Mouse (Mus musculus) macrophage (primary cell): ENCODE data around the gene Lenep. TPM values are rescaled to one million over a fixed set of nuclear protein-coding genes. Genes with fewer than 3 reads are reported as not detected.

Source experiments
- H3K27ac ChIP-seq: fragments of 350-480 bp; formaldehyde crosslinking; 2 replicates; pipeline ENCODE4 v1.9.0; 2021
- H3K36me3 ChIP-seq: fragments of 350-480 bp; formaldehyde crosslinking; 2 replicates; pipeline ENCODE4 v1.9.0; 2021; ENCODE audit errors: inconsistent target
- H3K4me3 ChIP-seq: fragments of 350-480 bp; formaldehyde crosslinking; 2 replicates; pipeline ENCODE4 v1.9.0; 2021; ENCODE audit errors: inconsistent target
- H3K79me2 ChIP-seq: fragments of 350-480 bp; formaldehyde crosslinking; 2 replicates; pipeline ENCODE4 v1.9.0; 2021; ENCODE audit errors: inconsistent target
- WGBS: methylation state at CpG from one replicate; pipeline ENCODE4 v1.1.7; 2026; ENCODE audit warnings: inconsistent platforms; ENCODE audit not compliant: missing documents; 5-methylcytosine and 5-hydroxymethylcytosine counted together
- polyA plus RNA-seq: library from polyadenylated mRNA; stranded (reverse); fragments of 250-400 nt; gene quantifications from 3 replicates; pipeline ENCODE4 v1.2.4, GENCODE M21; 2018; ENCODE audit warnings: inconsistent platforms

Gene Lenep
- polyA plus RNA-seq, 1 experiment from 2014 or later = not detected

DNA sequence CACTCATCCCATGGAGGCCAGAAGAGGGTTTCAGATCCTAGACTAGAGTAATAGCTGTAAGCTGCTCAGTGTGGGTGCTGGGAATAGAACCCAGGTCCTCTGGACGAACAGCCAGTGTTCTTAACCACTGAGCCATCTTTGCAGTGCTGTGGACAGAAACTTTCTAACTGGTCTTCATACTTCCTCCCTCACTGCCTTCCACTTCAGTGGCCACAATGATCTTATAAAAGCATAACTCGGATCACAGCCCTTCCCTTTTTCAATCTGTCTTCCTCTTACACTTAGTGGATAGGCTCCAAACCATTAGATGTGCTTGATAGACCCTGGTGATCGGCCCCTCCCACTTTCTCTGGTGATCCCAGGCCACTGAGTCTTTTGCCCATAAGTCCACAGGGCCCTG lies 42.4 kb downstream of the Lenep start:
- Histone ChIP-seq H3K4me3 (no peak overlapping the region), H3K36me3 (no peaks in the 10 kb centered on the region), H3K27ac (no peak overlapping the region), H3K79me2 (no peaks in the 10 kb centered on the region)
- 6% methylated on average over 3 of the region's 3 CpGs for WGBS

DNA sequence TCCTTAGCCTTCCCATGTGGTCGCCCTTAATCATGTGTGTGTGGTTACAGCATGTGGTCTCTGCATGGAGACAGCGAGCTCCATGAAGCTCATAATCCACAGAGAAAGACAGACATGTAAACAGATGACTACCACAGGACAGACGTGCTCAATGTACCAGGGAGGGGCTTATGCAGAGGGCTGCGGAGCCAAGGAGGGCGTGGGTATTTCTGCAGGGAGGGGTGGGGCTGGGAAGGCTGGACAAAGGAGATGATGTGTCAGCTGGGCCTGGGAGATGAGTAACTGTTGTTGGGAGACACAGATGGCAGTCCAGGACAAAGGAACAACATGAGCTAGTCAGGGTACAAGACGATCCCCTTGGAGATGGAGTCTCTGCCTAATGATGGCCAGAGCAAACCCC lies 43.0 kb downstream of the Lenep start:
- no peak overlapping the region for H3K4me3 ChIP-seq
- 79% methylated on average over 6 of the region's 6 CpGs for WGBS
- H3K79me2 ChIP-seq = no peaks in the 10 kb centered on the region
- H3K36me3 ChIP-seq = no peaks in the 10 kb centered on the region
- H3K27ac ChIP-seq = no peak overlapping the region

- Histone ChIP-seq H3K36me3 (no peaks in the 10 kb centered on the region), H3K79me2 (no peaks in the 10 kb centered on the region), H3K27ac (no peak overlapping the region), H3K4me3 (no peak overlapping the region)
- WGBS = 84% methylated on average over 9 of the region's 9 CpGs
Measured at GRCm38 (mm10) chr3:89356029-89356428, 46.6 kb downstream of the Lenep start.

GRCm38 (mm10) chr3:89355512-89355902 lies 47.1 kb downstream of the Lenep start:
- Histone ChIP-seq H3K79me2 (no peaks in the 10 kb centered on the region), H3K36me3 (no peaks in the 10 kb centered on the region), H3K4me3 (no peak overlapping the region), H3K27ac (no peak overlapping the region)
- 85% methylated on average over 6 of the region's 6 CpGs for WGBS

DNA sequence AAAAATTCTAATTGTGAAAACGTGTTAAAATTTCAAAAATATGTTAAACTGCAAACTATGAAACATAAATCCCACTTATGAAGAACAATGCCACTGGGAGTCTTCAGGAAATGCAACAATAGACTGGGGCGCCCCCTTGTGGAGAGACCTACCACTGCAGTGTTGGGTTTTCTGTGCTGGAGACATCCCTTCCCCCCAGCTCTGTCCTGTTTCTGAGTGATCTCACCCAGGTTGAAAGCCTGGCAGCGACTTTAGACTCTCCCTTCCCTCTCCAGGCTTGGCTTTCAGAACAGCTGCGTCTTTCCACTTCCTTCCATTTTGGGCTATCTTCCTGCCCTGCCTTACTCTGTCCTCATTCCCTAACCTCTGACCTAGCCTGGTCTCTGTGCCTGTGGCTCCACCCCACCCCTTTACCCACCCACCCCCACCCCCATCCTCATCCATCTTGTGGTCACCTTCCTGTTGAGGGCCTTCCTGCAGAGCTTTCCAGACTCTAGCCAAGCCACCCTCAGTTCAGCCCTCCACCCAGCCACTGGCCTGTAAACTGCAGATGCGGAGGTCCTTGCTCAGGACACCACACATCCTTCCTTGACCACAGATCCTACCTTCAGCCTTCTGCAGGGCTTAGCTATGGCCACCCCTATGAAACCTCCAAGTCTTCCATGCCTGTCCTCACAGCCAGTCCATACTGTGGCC lies 47.6 kb downstream of the Lenep start:
- Histone ChIP-seq H3K36me3 (no peaks in the 10 kb centered on the region), H3K27ac (no peak overlapping the region), H3K79me2 (no peaks in the 10 kb centered on the region), H3K4me3 (no peak overlapping the region)
- WGBS = 18% methylated on average over 5 of the region's 5 CpGs

- Histone ChIP-seq H3K36me3 (no peaks in the 10 kb centered on the region), H3K79me2 (peaks cover 22% of the 10 kb centered on the region), H3K4me3 (no peak overlapping the region), H3K27ac (no peak overlapping the region)
- WGBS = 96% methylated on average over 5 of the region's 5 CpGs
Measured at GRCm38 (mm10) chr3:89351271-89351670, 51.3 kb downstream of the Lenep start.

Other genes starting within 250 kb of the Lenep start
- 0.11 to 0.20 TPM (median 0.15 TPM) in 3 replicates for gene Hcn3, start 242.6 kb downstream of the Lenep start, polyA plus RNA-seq
- 19.9 to 35.6 TPM (median 25.1 TPM) in 3 replicates for gene Clk2, start 238.0 kb downstream of the Lenep start, polyA plus RNA-seq
- 79.6 to 84.3 TPM (median 80.5 TPM) in 3 replicates for gene Scamp3, start 225.3 kb downstream of the Lenep start, polyA plus RNA-seq
- 1.1 to 4.4 TPM (median 1.9 TPM) in 3 replicates for gene Fam189b, start 219.7 kb downstream of the Lenep start, polyA plus RNA-seq
- 205 to 294 TPM (median 220 TPM) in 3 replicates for gene Gba, start 199.9 kb downstream of the Lenep start, polyA plus RNA-seq
- 0.17 to 0.68 TPM (median 0.34 TPM) in 3 replicates for gene Thbs3, start 187.6 kb downstream of the Lenep start, polyA plus RNA-seq
- gene Mtx1, start 175.7 kb downstream of the Lenep start, polyA plus RNA-seq = 55.2 to 102 TPM (median 79.3 TPM) in 3 replicates
- gene Muc1, start 173.7 kb downstream of the Lenep start, polyA plus RNA-seq = not detected in 3 replicates
- 30.5 to 54.3 TPM (median 43.8 TPM) in 3 replicates for gene Krtcap2, start 156.8 kb downstream of the Lenep start, polyA plus RNA-seq
- gene Trim46, start 156.5 kb downstream of the Lenep start, polyA plus RNA-seq = 0.22 TPM in 1 of 3 replicates, not detected in the others
- 23.7 to 90.4 TPM (median 70.3 TPM) in 3 replicates for gene Dpm3, start 143.4 kb downstream of the Lenep start, polyA plus RNA-seq
- gene Slc50a1, start 132.2 kb downstream of the Lenep start, polyA plus RNA-seq = 18.0 to 31.9 TPM (median 31.9 TPM) in 3 replicates
- 0.20 to 0.25 TPM in 2 of 3 replicates, not detected in the other for gene Efna1, start 121.7 kb downstream of the Lenep start, polyA plus RNA-seq
- not detected in 3 replicates for gene Efna3, start 79.8 kb downstream of the Lenep start, polyA plus RNA-seq
- not detected in 3 replicates for gene Efna4, start 64.8 kb downstream of the Lenep start, polyA plus RNA-seq
- gene Adam15, start 52.8 kb downstream of the Lenep start, polyA plus RNA-seq = 143 to 250 TPM (median 157 TPM) in 3 replicates
- not detected in 3 replicates for gene Dcst2, start 40.8 kb downstream of the Lenep start, polyA plus RNA-seq
- gene Dcst1, start 37.5 kb downstream of the Lenep start, polyA plus RNA-seq = not detected in 3 replicates
- gene Zbtb7b, start 8.0 kb downstream of the Lenep start, polyA plus RNA-seq = 41.6 to 50.1 TPM (median 42.1 TPM) in 3 replicates
- gene Flad1, start 9.1 kb upstream of the Lenep start, polyA plus RNA-seq = 11.3 to 17.1 TPM (median 16.4 TPM) in 3 replicates
- gene Cks1b, start 15.6 kb upstream of the Lenep start, polyA plus RNA-seq = 6.1 to 27.6 TPM (median 13.1 TPM) in 3 replicates
- 32.7 to 33.3 TPM (median 32.9 TPM) in 3 replicates for gene Shc1, start 15.7 kb upstream of the Lenep start, polyA plus RNA-seq
- gene Pygo2, start 27.4 kb upstream of the Lenep start, polyA plus RNA-seq = 7.7 to 18.5 TPM (median 16.4 TPM) in 3 replicates
- gene Pbxip1, start 33.9 kb upstream of the Lenep start, polyA plus RNA-seq = 5.3 to 6.8 TPM (median 5.4 TPM) in 3 replicates
- 15.3 to 25.4 TPM (median 21.3 TPM) in 3 replicates for gene Pmvk, start 51.7 kb upstream of the Lenep start, polyA plus RNA-seq
- gene Kcnn3, start 117.4 kb upstream of the Lenep start, polyA plus RNA-seq = 0.02 to 0.03 TPM in 2 of 3 replicates, not detected in the other